Mouse (Mus musculus): ENCODE data around the gene Ubqln4. TPM values are rescaled to one million over a fixed set of nuclear protein-coding genes. Genes with fewer than 3 reads are reported as not detected.

Gene Ubqln4
- polyA plus RNA-seq, 1 experiment from 2014 or later, result 18.4 TPM

DNA sequence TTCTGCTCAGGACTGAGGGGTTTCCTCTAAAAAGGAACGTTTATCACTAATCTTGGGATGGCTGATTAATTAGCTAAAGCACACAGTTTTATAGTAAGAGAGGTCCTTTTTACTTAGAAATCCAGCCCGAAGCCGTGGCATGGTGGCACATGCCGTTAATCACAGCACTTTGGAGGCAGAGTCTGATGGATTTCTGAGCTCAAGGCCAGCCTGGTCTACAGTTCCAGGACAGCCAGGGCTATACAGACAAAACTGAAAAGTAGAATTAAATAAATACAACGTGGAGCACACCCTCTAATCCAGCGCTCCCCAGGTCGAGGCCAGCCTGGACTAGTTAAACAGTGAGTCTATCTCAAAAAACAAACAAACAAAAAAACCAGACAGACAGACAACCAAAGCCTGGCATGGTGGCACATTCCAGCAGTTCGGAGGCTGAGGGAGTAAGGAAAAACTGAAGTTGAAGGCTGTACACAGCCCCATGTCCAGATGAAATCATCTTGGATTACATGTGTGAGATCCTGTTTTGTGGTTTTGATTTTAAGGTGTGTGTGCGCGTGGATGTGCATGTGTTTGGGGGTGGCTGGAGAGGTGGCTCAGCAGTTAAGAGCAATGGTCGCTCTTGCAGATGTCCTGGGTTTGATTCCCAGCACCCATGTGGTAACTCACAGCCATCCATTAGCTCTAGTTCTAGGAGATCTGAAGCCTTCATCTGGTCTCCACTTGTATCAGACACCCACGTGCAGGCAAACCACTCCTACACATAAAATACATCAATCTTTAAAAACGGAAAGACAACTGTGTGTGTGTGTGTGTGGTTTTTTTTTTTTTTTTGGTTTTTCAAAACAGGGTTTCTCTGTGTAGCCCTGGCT lies 42.9 kb upstream of the Ubqln4 start:
- no peaks in the 10 kb centered on the region for H3K27me3 ChIP-seq (replicated peaks; ENCODE audit: insufficient read depth, low read length)
- H3K4me2 ChIP-seq (replicated peaks; ENCODE audit: low read depth, low read length), result peak overlapping the region; percentile 59
- H3K36me3 ChIP-seq (ENCODE audit: insufficient read depth, low read length), result no peaks in the 10 kb centered on the region
- no peaks in the 10 kb centered on the region for H3K9me3 ChIP-seq (ENCODE audit: low read length)
- no peak for DNase-seq (ENCODE audit: low spot score)
- H3K4me1 ChIP-seq (ENCODE audit: insufficient read depth, low read depth, low read length), result peaks cover 31% of the 10 kb centered on the region
- WGBS, result 42% methylated on average over 13 of the region's 13 CpGs
- TF ChIP-seq EP300 (IDR thresholded peaks at IDR 0.05) (no peak), CTCF (IDR thresholded peaks at IDR 0.05) (no peak)
- no peak overlapping the region for H3K4me3 ChIP-seq (ENCODE audit: low read depth, low read length)
- ATAC-seq, result no peak
- no peak overlapping the region; the same call in 1 of the 2 replicates for H3K9ac ChIP-seq (replicated peaks; ENCODE audit: low read depth)
- H3K27ac ChIP-seq (ENCODE audit: low read length), result peak overlapping the region; percentile 92

DNA sequence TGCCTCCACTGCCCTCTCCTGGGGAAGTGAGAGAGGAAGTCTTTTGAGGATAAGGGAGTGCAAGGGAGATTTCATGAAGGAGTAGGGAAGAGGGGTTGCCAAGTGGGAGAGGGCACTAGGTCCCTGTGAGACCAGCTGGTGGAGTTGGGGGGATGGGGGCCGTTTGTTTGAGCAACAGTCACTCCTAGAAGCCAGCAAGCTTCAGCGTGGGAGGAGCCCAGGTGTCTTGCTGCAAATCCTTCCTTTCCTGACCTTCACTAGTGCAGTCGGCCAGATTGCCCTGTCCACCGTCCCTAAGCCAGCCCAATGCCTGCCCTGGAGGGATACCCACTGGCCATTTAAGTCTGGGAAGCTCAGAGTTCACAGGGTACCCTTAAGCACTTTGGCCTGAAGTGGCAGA lies 42.0 kb upstream of the Ubqln4 start:
- H3K9ac ChIP-seq (replicated peaks; ENCODE audit: low read depth), result no peak overlapping the region
- WGBS, result 45% methylated on average over 4 of the region's 4 CpGs
- TF ChIP-seq EP300 (IDR thresholded peaks at IDR 0.05) (no peak), CTCF (IDR thresholded peaks at IDR 0.05) (peak; percentile 35)
- peaks cover 31% of the 10 kb centered on the region for H3K4me1 ChIP-seq (ENCODE audit: insufficient read depth, low read depth, low read length)
- H3K4me2 ChIP-seq (replicated peaks; ENCODE audit: low read depth, low read length), result no peak overlapping the region
- no peak overlapping the region for H3K4me3 ChIP-seq (ENCODE audit: low read depth, low read length)
- no peaks in the 10 kb centered on the region for H3K36me3 ChIP-seq (ENCODE audit: insufficient read depth, low read length)
- no peaks in the 10 kb centered on the region for H3K27me3 ChIP-seq (replicated peaks; ENCODE audit: insufficient read depth, low read length)
- ATAC-seq (no peak), DNase-seq (ENCODE audit: low spot score) (no peak)
- H3K27ac ChIP-seq (ENCODE audit: low read length), result peak overlapping the region; percentile 81
- no peaks in the 10 kb centered on the region for H3K9me3 ChIP-seq (ENCODE audit: low read length)

DNA sequence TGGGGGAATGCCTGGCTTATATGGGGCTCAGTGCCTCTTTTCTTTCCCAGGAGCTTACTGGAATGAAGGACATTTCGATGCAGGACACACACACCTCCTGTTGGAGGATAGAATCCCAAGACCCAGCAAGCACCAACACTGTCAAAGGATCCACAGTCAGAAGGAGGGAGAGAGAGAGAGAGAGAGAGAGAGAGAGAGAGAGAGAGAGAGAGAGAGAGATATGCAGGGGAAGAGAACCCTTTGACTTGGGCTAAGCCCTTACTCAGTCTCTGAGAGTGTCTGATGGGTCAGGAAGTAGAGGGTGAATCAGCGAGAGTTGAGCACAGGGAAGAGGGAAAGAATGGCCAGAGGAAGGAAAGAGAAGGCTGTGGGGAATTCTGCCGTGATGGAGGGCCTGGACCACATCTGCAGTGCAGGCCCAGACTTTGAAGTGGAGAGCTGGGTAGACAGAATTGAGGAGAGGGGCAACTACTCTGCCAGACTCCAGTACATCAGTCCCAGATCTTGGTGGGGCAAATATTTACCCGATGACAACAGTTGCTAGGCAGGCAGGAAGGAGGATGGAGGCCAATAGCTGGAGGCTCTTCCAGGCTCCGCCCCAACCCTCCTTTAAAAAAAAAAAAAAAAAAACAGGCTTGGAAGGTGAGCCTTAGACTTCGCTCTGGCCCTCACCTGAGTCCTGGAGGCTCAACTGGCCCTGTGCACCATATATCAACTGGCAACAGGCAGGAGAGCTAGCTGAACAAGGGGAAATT lies 41.2 kb upstream of the Ubqln4 start:
- DNase-seq (ENCODE audit: low spot score), result peak; percentile 84
- Histone ChIP-seq H3K4me2 (replicated peaks; ENCODE audit: low read depth, low read length) (0 out of 2 replicates have a peak overlapping the region, but pooled peaks have one; percentile 17), H3K4me1 (ENCODE audit: insufficient read depth, low read depth, low read length) (peaks cover 31% of the 10 kb centered on the region), H3K9ac (replicated peaks; ENCODE audit: low read depth) (no peak overlapping the region), H3K36me3 (ENCODE audit: insufficient read depth, low read length) (no peaks in the 10 kb centered on the region), H3K4me3 (ENCODE audit: low read depth, low read length) (no peak overlapping the region), H3K9me3 (ENCODE audit: low read length) (no peaks in the 10 kb centered on the region), H3K27me3 (replicated peaks; ENCODE audit: insufficient read depth, low read length) (no peaks in the 10 kb centered on the region), H3K27ac (ENCODE audit: low read length) (peak overlapping the region; percentile 81)
- ATAC-seq, result peak; percentile 8
- WGBS, result 28% methylated on average over 6 of the region's 6 CpGs
- TF ChIP-seq EP300 (IDR thresholded peaks at IDR 0.05), result 0 out of 2 replicates have a peak, but pooled peaks have one; percentile 16
- TF ChIP-seq CTCF (IDR thresholded peaks at IDR 0.05), result no peak

DNA sequence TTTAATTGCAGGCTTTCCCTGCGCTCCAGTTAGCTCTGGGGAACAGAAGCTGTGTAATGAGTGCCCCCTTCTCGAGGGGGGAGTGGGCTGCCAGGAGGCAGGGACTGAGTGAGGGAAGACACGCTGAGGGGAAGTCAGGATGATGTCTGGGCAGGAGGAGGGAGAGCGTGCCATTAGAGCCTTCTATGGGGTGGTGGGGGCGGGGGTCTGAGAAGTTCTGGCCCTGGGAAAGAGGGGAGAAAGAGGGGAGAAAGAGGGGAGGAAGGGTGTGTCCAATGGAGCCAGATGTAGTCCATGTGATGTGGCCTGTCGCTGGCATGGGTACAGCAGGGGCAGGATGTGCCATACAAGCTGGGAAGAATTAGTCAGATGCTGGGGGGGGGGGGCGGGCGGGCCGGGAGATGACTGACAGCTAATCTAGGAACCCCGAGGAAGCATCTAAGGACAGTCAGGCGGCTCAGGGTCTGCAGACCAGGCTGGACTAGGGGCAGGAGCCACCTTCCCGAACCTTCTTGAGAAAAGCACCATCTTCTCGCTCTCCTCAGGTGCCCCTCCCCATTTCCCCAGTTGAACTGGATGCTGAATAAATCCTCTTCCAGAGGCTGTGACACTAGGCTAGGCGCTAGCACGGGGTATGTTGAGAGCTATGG lies 40.5 kb upstream of the Ubqln4 start:
- no peaks in the 10 kb centered on the region for H3K36me3 ChIP-seq (ENCODE audit: insufficient read depth, low read length)
- DNase-seq (ENCODE audit: low spot score), result peak; percentile 73
- H3K9me3 ChIP-seq (ENCODE audit: low read length), result no peaks in the 10 kb centered on the region
- ATAC-seq, result peak; percentile 11
- peaks cover 31% of the 10 kb centered on the region for H3K4me1 ChIP-seq (ENCODE audit: insufficient read depth, low read depth, low read length)
- H3K4me3 ChIP-seq (ENCODE audit: low read depth, low read length), result no peak overlapping the region
- peak overlapping the region; percentile 81 for H3K27ac ChIP-seq (ENCODE audit: low read length)
- 19% methylated on average over 10 of the region's 15 CpGs for WGBS
- TF ChIP-seq EP300 (IDR thresholded peaks at IDR 0.05) (no peak; the same call in 1 of the 2 replicates), CTCF (IDR thresholded peaks at IDR 0.05) (no peak)
- H3K4me2 ChIP-seq (replicated peaks; ENCODE audit: low read depth, low read length), result 0 out of 2 replicates have a peak overlapping the region, but pooled peaks have one; percentile 17
- H3K27me3 ChIP-seq (replicated peaks; ENCODE audit: insufficient read depth, low read length), result no peaks in the 10 kb centered on the region
- H3K9ac ChIP-seq (replicated peaks; ENCODE audit: low read depth), result no peak overlapping the region

DNA sequence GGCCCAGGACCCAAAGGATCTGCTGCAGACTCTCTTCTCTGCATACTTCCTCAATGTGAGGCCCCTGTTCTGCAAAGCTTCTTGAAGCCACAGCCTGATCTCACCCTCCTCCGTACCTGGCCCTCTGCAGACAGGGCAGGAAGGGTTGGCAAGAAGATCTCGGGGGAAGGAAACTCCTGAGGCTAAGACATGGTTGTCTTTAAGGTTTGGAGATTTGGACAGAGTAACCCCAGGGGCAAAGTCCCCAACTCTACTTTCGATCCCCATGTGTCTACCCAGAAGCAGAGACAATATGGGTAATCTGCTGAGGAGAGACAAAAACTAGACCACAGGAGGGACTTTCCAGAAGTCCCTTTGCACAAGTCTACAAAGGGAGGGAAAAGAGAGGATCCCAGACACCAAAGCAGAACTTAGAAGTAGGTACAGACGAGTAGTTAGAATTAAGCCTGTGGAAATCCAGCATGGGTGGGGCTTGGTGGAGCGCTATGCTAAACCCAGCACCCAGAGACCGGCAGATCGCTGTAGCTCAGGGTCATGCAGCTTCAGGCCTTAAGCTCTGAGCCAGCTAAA lies 39.9 kb upstream of the Ubqln4 start:
- peaks cover 31% of the 10 kb centered on the region for H3K4me1 ChIP-seq (ENCODE audit: insufficient read depth, low read depth, low read length)
- H3K27ac ChIP-seq (ENCODE audit: low read length), result peak overlapping the region; percentile 65
- WGBS, result 57% methylated on average over 7 of the region's 7 CpGs
- TF ChIP-seq EP300 (IDR thresholded peaks at IDR 0.05), result no peak
- TF ChIP-seq CTCF (IDR thresholded peaks at IDR 0.05), result no peak
- H3K4me2 ChIP-seq (replicated peaks; ENCODE audit: low read depth, low read length), result no peak overlapping the region
- no peak overlapping the region for H3K9ac ChIP-seq (replicated peaks; ENCODE audit: low read depth)
- no peaks in the 10 kb centered on the region for H3K27me3 ChIP-seq (replicated peaks; ENCODE audit: insufficient read depth, low read length)
- H3K9me3 ChIP-seq (ENCODE audit: low read length), result no peaks in the 10 kb centered on the region
- DNase-seq (ENCODE audit: low spot score), result no peak
- no peaks in the 10 kb centered on the region for H3K36me3 ChIP-seq (ENCODE audit: insufficient read depth, low read length)
- no peak overlapping the region for H3K4me3 ChIP-seq (ENCODE audit: low read depth, low read length)
- no peak for ATAC-seq

Data from lung, postnatal 0 days (tissue).